Mouse (Mus musculus) hindbrain, postnatal 0 days (tissue): ENCODE data around the gene Fggy. TPM values are rescaled to one million over a fixed set of nuclear protein-coding genes. Genes with fewer than 3 reads are reported as not detected.

Experiments used
- ATAC-seq: fragments of 200-750 bp; cut with Nextera tagmentation; 2 replicates; pipeline ENCODE4 v1.8.0; 2017; ENCODE audit warnings: mild to moderate bottlenecking, moderate TSS enrichment, moderate library complexity
- DNase-seq: peaks from one replicate; pipeline ENCODE4 v3.0.0-alpha.2; 2015; ENCODE audit warnings: low spot score
- H3K27ac ChIP-seq: fragments of 300-500 bp; sonication (generic); 2 replicates; pipeline ENCODE4 v1.5.1; 2014; ENCODE audit warnings: mild to moderate bottlenecking
- H3K27me3 ChIP-seq: fragments of 300-500 bp; sonication (generic); 2 replicates; pipeline ENCODE4 v1.6.1; 2014; ENCODE audit warnings: low read length, mixed read lengths; ENCODE audit not compliant: insufficient read depth
- H3K36me3 ChIP-seq: fragments of 300-500 bp; sonication (generic); 2 replicates; pipeline ENCODE4 v1.6.1; 2014; ENCODE audit warnings: low read length, mixed read lengths; ENCODE audit not compliant: insufficient read depth
- H3K4me1 ChIP-seq: fragments of 300-500 bp; sonication (generic); 2 replicates; pipeline ENCODE4 v1.6.1; 2014; ENCODE audit warnings: antibody characterized with exemption, low read length, mixed read lengths; ENCODE audit not compliant: insufficient read depth
- H3K4me2 ChIP-seq: fragments of 300-500 bp; sonication (generic); 2 replicates; pipeline ENCODE4 v1.6.1; 2014; ENCODE audit warnings: low read depth, mild to moderate bottlenecking, low read length, moderate library complexity, mixed read lengths
- H3K4me3 ChIP-seq: fragments of 300-500 bp; sonication (generic); 2 replicates; pipeline ENCODE4 v1.5.1; 2014; ENCODE audit warnings: low read length
- H3K9ac ChIP-seq: fragments of 300-500 bp; sonication (generic); replicated peaks from 2 replicates; pipeline ENCODE4 v1.6.1; 2014; ENCODE audit warnings: mild to moderate bottlenecking, low read length, moderate library complexity, mixed read lengths
- H3K9me3 ChIP-seq: fragments of 300-500 bp; sonication (generic); 2 replicates; pipeline ENCODE4 v1.6.1; 2016; ENCODE audit warnings: low read length, mixed read lengths
- CTCF ChIP-seq: IDR thresholded peaks from 2 replicates; pipeline ENCODE4 v1.5.1; 2016; ENCODE audit warnings: antibody characterized with exemption, control low read depth, low read depth
- WGBS: fragments of 180-500 bp; shearing (Covaris S2); extraction: QIAGEN DNeasy Blood & Tissue Kit; methylation state at CpG from one replicate; pipeline ENCODE4 v1.1.7; 2014; 5-methylcytosine and 5-hydroxymethylcytosine counted together
- polyA plus RNA-seq: library from polyadenylated mRNA; unstranded; fragments of >200 nt; fragmentation: Nextera tagmentation; extraction: Ambion mirVana; gene quantifications from 2 replicates; pipeline ENCODE4 v1.2.1, GENCODE M21; 2015
- total RNA-seq: library from RNA; depleted of rRNA; stranded (reverse); fragments of >200 nt; gene quantifications from 2 replicates; pipeline ENCODE4 v1.2.3, GENCODE M21; 2014

Gene Fggy
- total and polyA plus RNA-seq, 2 experiments from 2014 or later, result 7.0 to 7.1 TPM

GRCm38 (mm10) chr4:95868348-95868747, 311.0 kb downstream of the Fggy start:
- no peak overlapping the region for H3K27ac ChIP-seq
- WGBS, result 87% methylated on average over 6 of the region's 6 CpGs
- DNase-seq, result no peak
- H3K36me3 ChIP-seq, result no peaks in the 10 kb centered on the region
- H3K4me2 ChIP-seq, result no peak overlapping the region
- no peak overlapping the region for H3K4me3 ChIP-seq
- no peaks in the 10 kb centered on the region for H3K9me3 ChIP-seq
- no peak for ATAC-seq
- no peaks in the 10 kb centered on the region for H3K4me1 ChIP-seq
- no peak overlapping the region for H3K9ac ChIP-seq
- TF ChIP-seq CTCF, result no peak; the same call in 1 of the 2 replicates
- no peaks in the 10 kb centered on the region for H3K27me3 ChIP-seq

GRCm38 (mm10) chr4:95871216-95871881, 314.0 kb downstream of the Fggy start:
- H3K4me1 ChIP-seq, result no peaks in the 10 kb centered on the region
- H3K27ac ChIP-seq, result no peak overlapping the region
- H3K9ac ChIP-seq, result no peak overlapping the region
- no peaks in the 10 kb centered on the region for H3K9me3 ChIP-seq
- WGBS, result 27% methylated on average over 6 of the region's 6 CpGs
- H3K36me3 ChIP-seq, result no peaks in the 10 kb centered on the region
- no peak overlapping the region for H3K4me3 ChIP-seq
- H3K27me3 ChIP-seq, result no peaks in the 10 kb centered on the region
- no peak overlapping the region for H3K4me2 ChIP-seq
- peak; percentile 85 for TF ChIP-seq CTCF
- ATAC-seq (peak; percentile 40; the same call in 1 of the 2 replicates), DNase-seq (peak; percentile 77)

- DNase-seq (no peak), ATAC-seq (no peak)
- Histone ChIP-seq H3K4me3 (no peak overlapping the region), H3K9me3 (no peaks in the 10 kb centered on the region), H3K4me2 (no peak overlapping the region), H3K36me3 (no peaks in the 10 kb centered on the region), H3K27me3 (no peaks in the 10 kb centered on the region), H3K27ac (no peak overlapping the region), H3K9ac (no peak overlapping the region), H3K4me1 (no peaks in the 10 kb centered on the region)
- 71% methylated on average over 4 of the region's 4 CpGs for WGBS
- TF ChIP-seq CTCF, result no peak
These were observed 318.6 kb downstream of the Fggy start for GRCm38 (mm10) chr4:95875896-95876295.

GRCm38 (mm10) chr4:95877436-95877835, 320.1 kb downstream of the Fggy start:
- DNase-seq, result no peak
- no peaks in the 10 kb centered on the region for H3K36me3 ChIP-seq
- no peaks in the 10 kb centered on the region for H3K9me3 ChIP-seq
- no peak overlapping the region for H3K27ac ChIP-seq
- H3K9ac ChIP-seq, result no peak overlapping the region
- no peak overlapping the region for H3K4me3 ChIP-seq
- ATAC-seq, result no peak
- no peak for TF ChIP-seq CTCF
- no peak overlapping the region for H3K4me2 ChIP-seq
- H3K4me1 ChIP-seq, result no peaks in the 10 kb centered on the region
- H3K27me3 ChIP-seq, result no peaks in the 10 kb centered on the region
- 90% methylated on average over 4 of the region's 4 CpGs for WGBS

- Histone ChIP-seq H3K27me3 (no peaks in the 10 kb centered on the region), H3K4me1 (no peaks in the 10 kb centered on the region), H3K36me3 (no peaks in the 10 kb centered on the region), H3K27ac (no peak overlapping the region), H3K4me2 (no peak overlapping the region), H3K9ac (no peak overlapping the region), H3K9me3 (no peaks in the 10 kb centered on the region), H3K4me3 (no peak overlapping the region)
- 41% methylated on average over 4 of the region's 4 CpGs for WGBS
- ATAC-seq (peak; percentile 38; the same call in 1 of the 2 replicates), DNase-seq (peak; percentile 54)
- no peak for TF ChIP-seq CTCF
These were observed 324.5 kb downstream of the Fggy start for GRCm38 (mm10) chr4:95881751-95882350.

- WGBS, result 85% methylated on average over 4 of the region's 4 CpGs
- H3K36me3 ChIP-seq, result no peaks in the 10 kb centered on the region
- no peak overlapping the region for H3K4me2 ChIP-seq
- no peak overlapping the region for H3K27ac ChIP-seq
- no peak overlapping the region for H3K4me3 ChIP-seq
- no peaks in the 10 kb centered on the region for H3K4me1 ChIP-seq
- no peak overlapping the region for H3K9ac ChIP-seq
- no peak for TF ChIP-seq CTCF
- no peaks in the 10 kb centered on the region for H3K27me3 ChIP-seq
- DNase-seq (no peak), ATAC-seq (no peak)
- no peaks in the 10 kb centered on the region for H3K9me3 ChIP-seq
These were observed 327.2 kb downstream of the Fggy start for GRCm38 (mm10) chr4:95884184-95885145.
